Mouse (Mus musculus): Measurements from ENCODE around the gene Mrfap1. TPM values are rescaled to one million over a fixed set of nuclear protein-coding genes. Genes with fewer than 3 reads are reported as not detected.

Mrfap1 gene
- polyA plus RNA-seq, 1 experiment from 2014 or later: 379 TPM

DNA sequence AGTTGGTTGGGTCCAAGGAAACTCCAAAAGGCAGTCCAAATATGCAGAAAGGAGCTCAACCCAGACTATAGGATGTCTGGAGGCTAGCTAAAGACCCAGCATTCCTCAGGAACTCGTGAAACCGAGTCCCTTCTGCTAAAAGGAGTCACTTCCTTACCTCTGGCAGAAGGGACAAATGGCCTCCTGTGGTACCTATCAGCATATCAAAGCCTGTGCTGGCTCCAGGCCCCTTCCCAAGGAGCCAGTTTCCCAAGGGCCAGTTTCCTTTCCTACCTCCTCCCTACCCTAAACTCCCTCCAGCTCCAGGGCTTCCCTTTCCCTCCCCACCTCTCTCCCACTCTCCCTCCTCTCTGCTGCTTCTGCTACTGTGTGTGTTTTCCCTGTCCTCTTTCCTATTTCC, 19.4 kb downstream of the Mrfap1 start:
- Histone ChIP-seq H3K9me3 (ENCODE audit: control insufficient read depth) (no peaks in the 10 kb centered on the region; the same call in 1 of the 2 replicates), H3K4me1 (replicated peaks; ENCODE audit: control insufficient read depth, insufficient read depth, low read length) (0 out of 2 replicates have a peak, but pooled peaks cover 2% of the 10 kb centered on the region), H3K27ac (ENCODE audit: low read depth, low read length) (no peak overlapping the region), H3K27me3 (replicated peaks; ENCODE audit: control insufficient read depth, insufficient read depth, low read length) (no peaks in the 10 kb centered on the region), H3K36me3 (ENCODE audit: control insufficient read depth, insufficient read depth) (no peaks in the 10 kb centered on the region), H3K4me3 (ENCODE audit: low read depth, low read length) (no peak overlapping the region), H3K9ac (ENCODE audit: low read depth, low read length) (no peak overlapping the region), H3K4me2 (replicated peaks; ENCODE audit: low read depth) (no peak overlapping the region)
- ATAC-seq: no peak
- TF ChIP-seq CTCF (IDR thresholded peaks at IDR 0.05; ENCODE audit: low read depth): no peak
- WGBS: 17% methylated on average over 2 of the region's 2 CpGs

DNA sequence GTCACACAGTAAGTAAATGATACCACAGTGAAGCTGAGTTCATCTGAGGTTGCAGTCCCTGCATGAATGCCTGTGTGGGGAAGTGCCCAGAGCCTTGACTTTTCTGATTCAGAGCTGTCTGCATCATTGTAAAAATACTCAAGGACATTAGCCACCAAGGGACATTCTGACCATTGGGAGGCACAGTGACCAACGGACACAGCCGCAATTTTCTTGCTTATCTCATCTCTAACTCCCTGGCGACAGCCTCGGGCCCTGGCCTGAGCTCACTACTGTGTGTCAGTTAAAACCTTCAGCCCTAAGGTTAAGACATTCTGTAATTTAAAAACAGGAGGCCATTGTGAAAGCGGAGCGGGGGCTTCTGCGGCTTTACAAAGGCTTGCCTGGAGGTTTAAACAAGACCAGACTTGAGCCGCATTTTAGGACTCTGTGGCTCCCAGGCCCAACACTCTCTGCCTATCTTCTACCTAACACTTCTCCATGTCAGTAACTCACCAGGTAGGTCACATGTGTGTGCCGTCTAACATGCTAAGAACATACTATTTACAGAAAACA, 20.5 kb downstream of the Mrfap1 start:
- TF ChIP-seq CTCF (IDR thresholded peaks at IDR 0.05; ENCODE audit: low read depth): no peak
- Histone ChIP-seq H3K36me3 (ENCODE audit: control insufficient read depth, insufficient read depth) (no peaks in the 10 kb centered on the region), H3K9ac (ENCODE audit: low read depth, low read length) (no peak overlapping the region), H3K27ac (ENCODE audit: low read depth, low read length) (no peak overlapping the region), H3K27me3 (replicated peaks; ENCODE audit: control insufficient read depth, insufficient read depth, low read length) (no peaks in the 10 kb centered on the region), H3K4me3 (ENCODE audit: low read depth, low read length) (no peak overlapping the region), H3K4me1 (replicated peaks; ENCODE audit: control insufficient read depth, insufficient read depth, low read length) (0 out of 2 replicates have a peak, but pooled peaks cover 2% of the 10 kb centered on the region), H3K9me3 (ENCODE audit: control insufficient read depth) (no peaks in the 10 kb centered on the region; the same call in 1 of the 2 replicates), H3K4me2 (replicated peaks; ENCODE audit: low read depth) (no peak overlapping the region)
- 44% methylated on average over 9 of the region's 9 CpGs for WGBS
- ATAC-seq: no peak

GRCm38 (mm10) chr5:36775317-36775716, 21.3 kb downstream of the Mrfap1 start:
- WGBS: 85% methylated on average over 2 of the region's 2 CpGs
- H3K9ac ChIP-seq (ENCODE audit: low read depth, low read length): no peak overlapping the region
- H3K4me1 ChIP-seq (replicated peaks; ENCODE audit: control insufficient read depth, insufficient read depth, low read length): 0 out of 2 replicates have a peak, but pooled peaks cover 2% of the 10 kb centered on the region
- H3K27ac ChIP-seq (ENCODE audit: low read depth, low read length): no peak overlapping the region
- H3K27me3 ChIP-seq (replicated peaks; ENCODE audit: control insufficient read depth, insufficient read depth, low read length): no peaks in the 10 kb centered on the region
- no peaks in the 10 kb centered on the region for H3K36me3 ChIP-seq (ENCODE audit: control insufficient read depth, insufficient read depth)
- H3K4me3 ChIP-seq (ENCODE audit: low read depth, low read length): no peak overlapping the region
- no peaks in the 10 kb centered on the region; the same call in 1 of the 2 replicates for H3K9me3 ChIP-seq (ENCODE audit: control insufficient read depth)
- ATAC-seq: no peak
- no peak for TF ChIP-seq CTCF (IDR thresholded peaks at IDR 0.05; ENCODE audit: low read depth)
- H3K4me2 ChIP-seq (replicated peaks; ENCODE audit: low read depth): no peak overlapping the region

GRCm38 (mm10) chr5:36772586-36772985, 24.0 kb downstream of the Mrfap1 start:
- TF ChIP-seq CTCF (IDR thresholded peaks at IDR 0.05; ENCODE audit: low read depth): no peak
- no peak overlapping the region for H3K4me2 ChIP-seq (replicated peaks; ENCODE audit: low read depth)
- no peak for ATAC-seq

GRCm38 (mm10) chr5:36769603-36770002, 27.0 kb downstream of the Mrfap1 start:
- Histone ChIP-seq H3K4me2 (replicated peaks; ENCODE audit: low read depth) (no peak overlapping the region), H3K27me3 (replicated peaks; ENCODE audit: control insufficient read depth, insufficient read depth, low read length) (no peaks in the 10 kb centered on the region), H3K9me3 (ENCODE audit: control insufficient read depth) (no peaks in the 10 kb centered on the region), H3K9ac (ENCODE audit: low read depth, low read length) (no peak overlapping the region), H3K4me1 (replicated peaks; ENCODE audit: control insufficient read depth, insufficient read depth, low read length) (0 out of 2 replicates have a peak, but pooled peaks cover 2% of the 10 kb centered on the region), H3K27ac (ENCODE audit: low read depth, low read length) (no peak overlapping the region), H3K4me3 (ENCODE audit: low read depth, low read length) (no peak overlapping the region), H3K36me3 (ENCODE audit: control insufficient read depth, insufficient read depth) (no peaks in the 10 kb centered on the region)
- WGBS: 64% methylated on average over 3 of the region's 3 CpGs
- no peak for ATAC-seq
- no peak for TF ChIP-seq CTCF (IDR thresholded peaks at IDR 0.05; ENCODE audit: low read depth)

More at GRCm38 (mm10) chr5:36772586-36772985, 24.0 kb downstream of the Mrfap1 start:
- Histone ChIP-seq H3K27ac (ENCODE audit: low read depth, low read length) (no peak overlapping the region), H3K4me3 (ENCODE audit: low read depth, low read length) (no peak overlapping the region), H3K9me3 (ENCODE audit: control insufficient read depth) (no peaks in the 10 kb centered on the region), H3K36me3 (ENCODE audit: control insufficient read depth, insufficient read depth) (no peaks in the 10 kb centered on the region), H3K27me3 (replicated peaks; ENCODE audit: control insufficient read depth, insufficient read depth, low read length) (no peaks in the 10 kb centered on the region), H3K4me1 (replicated peaks; ENCODE audit: control insufficient read depth, insufficient read depth, low read length) (0 out of 2 replicates have a peak, but pooled peaks cover 2% of the 10 kb centered on the region), H3K9ac (ENCODE audit: low read depth, low read length) (no peak overlapping the region)
- 83% methylated on average over 5 of the region's 5 CpGs for WGBS

DNA sequence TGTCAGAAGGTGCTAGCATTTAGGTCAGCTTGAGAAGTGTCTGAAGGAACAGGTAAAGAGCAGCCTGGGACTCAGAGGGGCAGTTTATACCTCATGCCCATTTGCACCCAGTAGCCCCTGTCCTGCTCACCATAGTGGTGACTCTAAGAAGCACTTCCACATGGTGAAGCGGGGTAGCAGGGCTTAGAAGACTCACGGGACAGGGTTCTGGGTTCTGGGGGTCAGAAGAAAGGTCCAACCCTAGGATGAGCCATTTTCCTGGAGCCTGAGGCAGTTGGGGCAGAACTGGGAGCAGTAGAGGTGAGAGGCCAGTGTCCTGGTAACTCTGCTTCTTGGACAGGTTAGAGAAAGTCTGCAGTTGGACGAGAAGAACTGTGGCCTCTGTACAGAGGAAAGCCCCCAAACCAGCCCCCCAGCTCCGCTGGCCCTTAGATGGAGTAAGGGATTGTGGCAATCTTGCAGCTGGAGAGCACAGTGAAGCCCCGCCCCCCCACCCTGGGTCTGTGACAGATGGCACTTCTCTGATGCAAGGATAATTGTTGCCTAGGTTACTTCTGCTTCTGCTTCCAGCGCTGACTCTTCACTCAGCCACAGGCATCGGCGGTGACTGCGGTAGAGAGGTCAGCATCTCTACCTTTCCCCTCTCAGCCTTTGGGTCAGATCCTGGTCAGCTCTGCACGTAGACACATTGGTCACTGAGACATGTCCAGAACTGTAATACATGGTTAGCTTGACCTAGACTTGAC, 29.4 kb downstream of the Mrfap1 start:
- Histone ChIP-seq H3K36me3 (ENCODE audit: control insufficient read depth, insufficient read depth) (no peaks in the 10 kb centered on the region), H3K9ac (ENCODE audit: low read depth, low read length) (no peak overlapping the region), H3K4me2 (replicated peaks; ENCODE audit: low read depth) (no peak overlapping the region), H3K27ac (ENCODE audit: low read depth, low read length) (no peak overlapping the region), H3K27me3 (replicated peaks; ENCODE audit: control insufficient read depth, insufficient read depth, low read length) (no peaks in the 10 kb centered on the region), H3K4me1 (replicated peaks; ENCODE audit: control insufficient read depth, insufficient read depth, low read length) (no peaks in the 10 kb centered on the region), H3K9me3 (ENCODE audit: control insufficient read depth) (no peaks in the 10 kb centered on the region), H3K4me3 (ENCODE audit: low read depth, low read length) (no peak overlapping the region)
- 49% methylated on average over 10 of the region's 10 CpGs for WGBS
- TF ChIP-seq CTCF (IDR thresholded peaks at IDR 0.05; ENCODE audit: low read depth): no peak
- ATAC-seq: no peak
